Mouse (Mus musculus) MEL (cell line): ENCODE data around the gene Mfsd2a. TPM values are rescaled to one million over a fixed set of nuclear protein-coding genes. Genes with fewer than 3 reads are reported as not detected.

ENCODE experiments used
- DNase-seq: peaks from one replicate; pipeline ENCODE4 v3.0.0; 2011; ENCODE audit warnings: low read depth, low spot score
- H3K27ac ChIP-seq: 2 replicates; pipeline ENCODE4 v1.5.1; 2012; ENCODE audit warnings: low read depth, mild to moderate bottlenecking, control low read depth, low read length, moderate library complexity; ENCODE audit not compliant: control insufficient read depth
- H3K27me3 ChIP-seq, 2 experiments: fragments of 150-350 bp in 1 of 2; sonication (generic) in 1 of 2; 2 replicates each; pipeline ENCODE4 v1.6.1; 2012; ENCODE audit warnings: low read length in 2 of 2, mild to moderate bottlenecking in 2 of 2, improper control_type of control experiment in 1 of 2, moderate library complexity in 1 of 2; ENCODE audit not compliant: insufficient read depth in 2 of 2, control insufficient read depth in 1 of 2
- H3K36me3 ChIP-seq, 2 experiments: 2 replicates each; pipeline ENCODE4 v1.6.1; 2012 to 2014; ENCODE audit warnings: low read length in 2 of 2, improper control_type of control experiment in 1 of 2, inconsistent platforms in 1 of 2, mild to moderate bottlenecking in 1 of 2; ENCODE audit not compliant: insufficient read depth in 2 of 2, control insufficient read depth in 1 of 2
- H3K4me1 ChIP-seq, 2 experiments: fragments of 150-350 bp in 1 of 2; sonication (generic) in 1 of 2; 2 replicates each; pipeline ENCODE4 v1.6.1; 2012; ENCODE audit warnings: low read length in 2 of 2, improper control_type of control experiment in 1 of 2, mild to moderate bottlenecking in 1 of 2; ENCODE audit not compliant: insufficient read depth in 2 of 2, control insufficient read depth in 1 of 2
- H3K4me3 ChIP-seq, 2 experiments: fragments of 150-350 bp in 1 of 2; sonication (generic) in 1 of 2; 2 replicates each; pipeline ENCODE4 v1.5.1; 2012; ENCODE audit warnings: low read depth in 2 of 2, low read length in 2 of 2, mild to moderate bottlenecking in 2 of 2, moderate library complexity in 2 of 2, control low read depth in 1 of 2, improper control_type of control experiment in 1 of 2; ENCODE audit not compliant: control insufficient read depth in 1 of 2, insufficient read depth in 1 of 2
- H3K79me2 ChIP-seq: 2 replicates; pipeline ENCODE4 v1.6.1; 2012; ENCODE audit warnings: mild to moderate bottlenecking, low read length, moderate library complexity; ENCODE audit not compliant: control insufficient read depth, poor library complexity, insufficient read depth
- H3K9ac ChIP-seq: 2 replicates; pipeline ENCODE4 v1.6.1; 2012; ENCODE audit warnings: low read depth, mild to moderate bottlenecking, control low read depth, low read length, moderate library complexity; ENCODE audit not compliant: control insufficient read depth, poor library complexity, severe bottlenecking
- H3K9me3 ChIP-seq: fragments of 150-350 bp; sonication (generic); replicated peaks from 2 replicates; pipeline ENCODE4 v1.6.1; 2012; ENCODE audit warnings: mild to moderate bottlenecking, low read length, improper control_type of control experiment, moderate library complexity; ENCODE audit not compliant: insufficient read depth
- BHLHE40 ChIP-seq: IDR thresholded peaks from 2 replicates; pipeline ENCODE4 v1.6.1; 2012; ENCODE audit warnings: low read depth, mild to moderate bottlenecking, inconsistent platforms, low read length, improper control_type of control experiment, borderline replicate concordance
- CHD1 ChIP-seq: IDR thresholded peaks from 2 replicates; pipeline ENCODE4 v1.6.1; 2012; ENCODE audit warnings: low read depth, mild to moderate bottlenecking, inconsistent platforms, low read length, improper control_type of control experiment
- CTCF ChIP-seq, 3 experiments: IDR thresholded peaks in 2 of 3; conservative IDR thresholded peaks in 1 of 3; 2 replicates each; pipeline ENCODE4 v1.5.1; 2011 to 2012; ENCODE audit warnings: low read length in 3 of 3, low read depth in 2 of 3, mild to moderate bottlenecking in 2 of 3, improper control_type of control experiment in 1 of 3, inconsistent platforms in 1 of 3, mixed read lengths in 1 of 3, moderate library complexity in 1 of 3; ENCODE audit not compliant: control insufficient read depth in 1 of 3, insufficient read depth in 1 of 3, poor library complexity in 1 of 3, severe bottlenecking in 1 of 3
- ELF1 ChIP-seq: IDR thresholded peaks from 2 replicates; pipeline ENCODE4 v1.6.1; 2014; ENCODE audit warnings: low read depth, mild to moderate bottlenecking, inconsistent platforms, low read length, improper control_type of control experiment, moderate library complexity
- ETS1 ChIP-seq: IDR thresholded peaks from 2 replicates; pipeline ENCODE4 v1.6.1; 2012; ENCODE audit warnings: low read depth, mild to moderate bottlenecking, inconsistent platforms, low read length, improper control_type of control experiment, moderate library complexity
- GABPA ChIP-seq: IDR thresholded peaks from 2 replicates; pipeline ENCODE4 v1.6.1; 2012; ENCODE audit warnings: low read depth, mild to moderate bottlenecking, inconsistent platforms, low read length, improper control_type of control experiment, moderate library complexity
- GATA1 ChIP-seq: IDR thresholded peaks from 2 replicates; pipeline ENCODE4 v1.6.1; 2011; ENCODE audit warnings: low read depth, low read length, improper control_type of control experiment
- JUND ChIP-seq: IDR thresholded peaks from 2 replicates; pipeline ENCODE4 v1.6.1; 2011; ENCODE audit warnings: low read depth, mild to moderate bottlenecking, improper control_type of control experiment, low read length
- MAFK ChIP-seq: IDR thresholded peaks from 2 replicates; pipeline ENCODE4 v1.6.1; 2011; ENCODE audit warnings: low read depth, mild to moderate bottlenecking, low read length, improper control_type of control experiment, borderline replicate concordance
- MEF2A ChIP-seq: IDR thresholded peaks from 2 replicates; pipeline ENCODE4 v1.6.1; 2014; ENCODE audit warnings: low read depth, mild to moderate bottlenecking, inconsistent platforms, low read length, improper control_type of control experiment; ENCODE audit not compliant: poor library complexity, insufficient replicate concordance, severe bottlenecking; ENCODE audit errors: extremely low read depth
- MYB ChIP-seq: IDR thresholded peaks from 2 replicates; pipeline ENCODE4 v1.6.1; 2011; ENCODE audit warnings: mild to moderate bottlenecking, low read depth, low read length, improper control_type of control experiment
- MYC ChIP-seq: IDR thresholded peaks from 2 replicates; pipeline ENCODE4 v1.6.1; 2011; ENCODE audit warnings: low read depth, mild to moderate bottlenecking, low read length, improper control_type of control experiment, moderate library complexity
- NELFE ChIP-seq: IDR thresholded peaks from 2 replicates; pipeline ENCODE4 v1.6.1; 2011; ENCODE audit warnings: low read depth, low read length, improper control_type of control experiment
- NRF1 ChIP-seq: IDR thresholded peaks from 2 replicates; pipeline ENCODE4 v1.6.1; 2014; ENCODE audit warnings: low read depth, mild to moderate bottlenecking, inconsistent platforms, low read length, improper control_type of control experiment, moderate library complexity; ENCODE audit not compliant: poor library complexity, insufficient read depth, severe bottlenecking
- POLR2A ChIP-seq, 2 experiments: IDR thresholded peaks; 2 replicates each; pipeline ENCODE4 v1.6.1; 2011 to 2012; ENCODE audit warnings: low read length in 2 of 2, mild to moderate bottlenecking in 2 of 2, control low read depth in 1 of 2, improper control_type of control experiment in 1 of 2, low read depth in 1 of 2, moderate library complexity in 1 of 2; ENCODE audit not compliant: control insufficient read depth in 1 of 2, insufficient read depth in 1 of 2, poor library complexity in 1 of 2
- POLR2AphosphoS5 ChIP-seq: IDR thresholded peaks from 2 replicates; pipeline ENCODE4 v1.6.1; 2012; ENCODE audit warnings: low read depth, borderline replicate concordance, mild to moderate bottlenecking, inconsistent platforms, low read length, moderate library complexity, mixed read lengths
- RAD21 ChIP-seq: IDR thresholded peaks from 2 replicates; pipeline ENCODE4 v1.6.1; 2011; ENCODE audit warnings: mild to moderate bottlenecking, low read depth, low read length, improper control_type of control experiment
- RCOR1 ChIP-seq: IDR thresholded peaks from 2 replicates; pipeline ENCODE4 v1.6.1; 2012; ENCODE audit warnings: low read depth, mild to moderate bottlenecking, inconsistent platforms, low read length, improper control_type of control experiment
- SIN3A ChIP-seq: IDR thresholded peaks from 2 replicates; pipeline ENCODE4 v1.6.1; 2012; ENCODE audit warnings: low read length, improper control_type of control experiment, inconsistent platforms
- TAL1 ChIP-seq: IDR thresholded peaks from 2 replicates; pipeline ENCODE4 v1.6.1; 2012; ENCODE audit warnings: mild to moderate bottlenecking, inconsistent platforms, low read length, moderate library complexity, mixed read lengths
- TCF12 ChIP-seq: IDR thresholded peaks from 2 replicates; pipeline ENCODE4 v1.6.1; 2014; ENCODE audit warnings: low read depth, mild to moderate bottlenecking, inconsistent platforms, low read length, improper control_type of control experiment, moderate library complexity
- UBTF ChIP-seq: IDR thresholded peaks from 2 replicates; pipeline ENCODE4 v1.6.1; 2012; ENCODE audit warnings: low read depth, mild to moderate bottlenecking, inconsistent platforms, low read length, improper control_type of control experiment, moderate library complexity, borderline replicate concordance; ENCODE audit not compliant: insufficient read depth
- USF1 ChIP-seq: IDR thresholded peaks from 2 replicates; pipeline ENCODE4 v1.6.1; 2014; ENCODE audit warnings: low read depth, mild to moderate bottlenecking, inconsistent platforms, low read length, improper control_type of control experiment, moderate library complexity
- USF2 ChIP-seq, 2 experiments: IDR thresholded peaks; 2 replicates each; pipeline ENCODE4 v1.6.1; 2011 to 2012; ENCODE audit warnings: improper control_type of control experiment in 2 of 2, low read length in 2 of 2, borderline replicate concordance in 1 of 2, inconsistent platforms in 1 of 2, low read depth in 1 of 2, mild to moderate bottlenecking in 1 of 2; ENCODE audit not compliant: insufficient read depth in 1 of 2
- ZKSCAN1 ChIP-seq: IDR thresholded peaks from 2 replicates; pipeline ENCODE4 v1.6.1; 2012; ENCODE audit warnings: low read depth, mild to moderate bottlenecking, inconsistent platforms, low read length, improper control_type of control experiment, moderate library complexity
- ZMIZ1 ChIP-seq: IDR thresholded peaks from 2 replicates; pipeline ENCODE4 v1.6.1; 2012; ENCODE audit warnings: low read depth, mild to moderate bottlenecking, inconsistent platforms, low read length, improper control_type of control experiment, moderate library complexity
- ZNF384 ChIP-seq: IDR thresholded peaks from 2 replicates; pipeline ENCODE4 v1.6.1; 2012; ENCODE audit warnings: low read depth, mild to moderate bottlenecking, inconsistent platforms, low read length, improper control_type of control experiment
- polyA plus RNA-seq, 2 experiments: library from polyadenylated mRNA; stranded (reverse) in 1 of 2; unstranded in 1 of 2; fragments of >175 nt in 1 of 2; fragments of >200 nt in 1 of 2; gene quantifications; 2 replicates each; pipeline versions ENCODE4 v1.2.1 to v1.2.4; 2012; ENCODE audit warnings: low replicate concordance in 2 of 2, low read depth in 1 of 2; ENCODE audit not compliant: insufficient read length in 2 of 2, insufficient read depth in 1 of 2, missing spikeins in 1 of 2
- total RNA-seq: library from RNA; depleted of rRNA; stranded (reverse); fragments of 300-350 nt; gene quantifications from 2 replicates; pipeline ENCODE4 v1.2.3, GENCODE M21; 2012

Mfsd2a gene
- total and polyA plus RNA-seq, 3 experiments, result 8.8 to 14.3 TPM; not detected in 1

DNA sequence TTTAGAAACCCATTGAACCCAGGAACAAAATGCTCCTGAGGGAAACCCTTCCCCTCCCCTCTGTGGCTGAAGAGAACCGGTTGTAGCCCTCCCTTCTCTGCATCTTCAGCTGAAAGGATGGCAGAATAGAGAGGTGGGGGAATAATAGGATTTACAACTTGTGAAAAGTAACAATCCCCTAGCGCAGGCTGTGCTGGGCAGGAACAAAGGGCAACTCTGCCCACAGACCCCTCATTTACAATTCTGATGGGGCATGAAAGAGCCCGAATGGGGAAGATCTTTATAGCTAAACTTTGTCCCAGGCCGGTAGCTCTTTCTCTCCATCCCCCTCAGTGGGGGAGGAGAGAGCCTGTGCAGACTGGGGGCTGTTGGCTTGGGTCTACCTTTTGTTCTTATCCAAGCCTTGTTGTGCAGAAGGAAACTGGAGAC is 38.3 kb upstream of the Mfsd2a start:
- Histone ChIP-seq H3K9me3 (no peaks in the 10 kb centered on the region), H3K4me3 (no peak overlapping the region), H3K79me2 (no peaks in the 10 kb centered on the region), H3K27me3 (peaks cover 3 to 11% of the 10 kb centered on the region in 2 experiments; a peak in 3 of 4 replicates), H3K36me3 (no peaks in the 10 kb centered on the region), H3K4me1 (no peaks in the 10 kb centered on the region), H3K27ac (no peak overlapping the region), H3K9ac (no peak overlapping the region)
- TF ChIP-seq MEF2A, result no peak
- no peak for TF ChIP-seq ELF1
- no peak for TF ChIP-seq NRF1
- TF ChIP-seq ETS1, result no peak
- no peak for TF ChIP-seq GATA1
- no peak for TF ChIP-seq CTCF (IDR thresholded peaks at IDR 0.05 in 2 of 3, conservative IDR thresholded peaks at IDR 0.05 in 1 of 3; ENCODE audit: control insufficient read depth in 1 of 3, insufficient read depth in 1 of 3, low read depth in 2 of 3, low read length in 3 of 3, poor library complexity in 1 of 3, severe bottlenecking in 1 of 3)
- TF ChIP-seq RCOR1, result no peak
- no peak for TF ChIP-seq USF1
- TF ChIP-seq POLR2AphosphoS5, result no peak
- TF ChIP-seq POLR2A (IDR thresholded peaks at IDR 0.05; ENCODE audit: control insufficient read depth in 1 of 2, insufficient read depth in 1 of 2, low read depth in 1 of 2, low read length in 2 of 2, poor library complexity in 1 of 2), result no peak
- TF ChIP-seq UBTF, result no peak
- no peak for DNase-seq

DNA sequence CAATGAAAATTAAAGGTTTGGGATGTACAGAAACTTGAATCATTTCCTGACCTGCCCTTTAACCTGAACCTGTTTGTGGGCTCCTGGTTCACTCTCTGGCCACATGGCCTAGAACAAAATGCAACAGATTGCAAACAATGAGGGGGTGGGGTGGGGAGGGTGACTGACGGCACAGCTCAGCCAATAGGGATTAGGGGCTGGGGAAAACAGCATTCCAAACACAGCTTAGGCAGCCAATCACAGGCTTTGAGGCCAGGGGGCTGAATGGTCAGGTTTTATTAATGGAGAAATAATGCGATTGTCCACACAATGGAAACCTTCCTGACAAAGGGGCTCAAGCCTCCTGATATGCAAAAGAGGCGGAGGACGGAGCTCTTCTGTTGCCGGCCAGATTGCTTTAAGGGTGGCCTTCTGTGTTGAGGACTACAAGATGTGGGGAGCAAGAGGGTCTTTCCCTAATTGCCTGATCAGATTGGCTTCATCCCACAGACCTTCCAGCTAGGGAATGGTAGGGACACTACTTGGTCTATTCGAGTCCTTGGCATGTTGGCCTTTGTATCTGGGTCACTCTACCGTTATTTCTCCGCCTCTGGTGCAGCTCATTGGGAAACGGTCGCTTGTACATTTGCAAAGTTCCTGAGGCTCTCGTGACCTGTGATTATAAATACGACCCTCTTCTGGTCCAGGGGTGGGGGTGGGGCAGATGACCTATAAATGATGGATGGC is 37.7 kb upstream of the Mfsd2a start:
- Histone ChIP-seq H3K4me1 (no peaks in the 10 kb centered on the region), H3K36me3 (no peaks in the 10 kb centered on the region), H3K27ac (no peak overlapping the region), H3K9me3 (no peaks in the 10 kb centered on the region), H3K27me3 (peaks cover 3 to 11% of the 10 kb centered on the region in 2 experiments; a peak in 3 of 4 replicates), H3K79me2 (no peaks in the 10 kb centered on the region), H3K4me3 (no peak overlapping the region), H3K9ac (no peak overlapping the region)
- no peak for DNase-seq
- TF ChIP-seq NELFE (no peak), RAD21 (no peak), JUND (no peak), TAL1 (no peak), USF2 (IDR thresholded peaks at IDR 0.05; ENCODE audit: borderline replicate concordance in 1 of 2, insufficient read depth in 1 of 2, low read depth in 1 of 2, low read length in 2 of 2) (no peak), ZKSCAN1 (no peak), POLR2A (IDR thresholded peaks at IDR 0.05; ENCODE audit: control insufficient read depth in 1 of 2, insufficient read depth in 1 of 2, low read depth in 1 of 2, low read length in 2 of 2, poor library complexity in 1 of 2) (no peak), USF1 (no peak), MYB (no peak), BHLHE40 (no peak), TCF12 (no peak), ZNF384 (no peak), MYC (no peak), ZMIZ1 (no peak), MAFK (no peak), GATA1 (no peak), GABPA (no peak), CTCF (IDR thresholded peaks at IDR 0.05 in 2 of 3, conservative IDR thresholded peaks at IDR 0.05 in 1 of 3; ENCODE audit: control insufficient read depth in 1 of 3, insufficient read depth in 1 of 3, low read depth in 2 of 3, low read length in 3 of 3, poor library complexity in 1 of 3, severe bottlenecking in 1 of 3) (no peak), CHD1 (no peak), SIN3A (no peak)
